Mouse (Mus musculus) neural tube, embryonic 11.5 days (tissue): Measurements from ENCODE around the gene Mrpl22. TPM values are rescaled to one million over a fixed set of nuclear protein-coding genes. Genes with fewer than 3 reads are reported as not detected.
A peak's percentile ranks its signal among the peaks of the same experiment; 100 is the strongest.

Experiments used
- ATAC-seq: fragments of 200-750 bp; cut with Nextera tagmentation; 2 replicates; pipeline ENCODE4 v1.8.0; 2017; ENCODE audit warnings: moderate number of reproducible peaks, mild to moderate bottlenecking, moderate TSS enrichment, moderate library complexity; ENCODE audit not compliant: insufficient read depth, low FRiP score, low TSS enrichment
- DNase-seq: peaks from one replicate; pipeline ENCODE4 v3.0.0-alpha.2; 2015; ENCODE audit warnings: low spot score
- H3K27ac ChIP-seq: fragments of 300-500 bp; sonication (generic); 2 replicates; pipeline ENCODE4 v1.5.1; 2014; ENCODE audit warnings: low read depth, mild to moderate bottlenecking, low read length
- H3K27me3 ChIP-seq: fragments of 300-500 bp; sonication (generic); 2 replicates; pipeline ENCODE4 v1.6.1; 2014; ENCODE audit warnings: mild to moderate bottlenecking, low read length, mixed read lengths; ENCODE audit not compliant: control insufficient read depth, insufficient read depth
- H3K36me3 ChIP-seq: fragments of 300-500 bp; sonication (generic); 2 replicates; pipeline ENCODE4 v1.6.1; 2014; ENCODE audit warnings: mild to moderate bottlenecking, low read length, moderate library complexity, mixed read lengths; ENCODE audit not compliant: control insufficient read depth, insufficient read depth
- H3K4me1 ChIP-seq: fragments of 300-500 bp; sonication (generic); 2 replicates; pipeline ENCODE4 v1.6.1; 2014; ENCODE audit warnings: low read length, mixed read lengths; ENCODE audit not compliant: control insufficient read depth, insufficient read depth
- H3K4me2 ChIP-seq: fragments of 300-500 bp; sonication (generic); 2 replicates; pipeline ENCODE4 v1.6.1; 2014; ENCODE audit warnings: low read depth, mild to moderate bottlenecking, moderate library complexity
- H3K4me3 ChIP-seq: fragments of 300-500 bp; sonication (generic); 2 replicates; pipeline ENCODE4 v1.5.1; 2014; ENCODE audit warnings: low read depth, low read length
- H3K9ac ChIP-seq: fragments of 300-500 bp; sonication (generic); 2 replicates; pipeline ENCODE4 v1.6.1; 2014; ENCODE audit warnings: mild to moderate bottlenecking, low read length
- H3K9me3 ChIP-seq: fragments of 300-500 bp; sonication (generic); 2 replicates; pipeline ENCODE4 v1.6.1; 2016; ENCODE audit warnings: low read length; ENCODE audit not compliant: control insufficient read depth
- WGBS: fragments of 180-500 bp; shearing (Covaris S2); extraction: QIAGEN DNeasy Blood & Tissue Kit; methylation state at CpG from one replicate; pipeline ENCODE4 v1.1.7; 2014; 5-methylcytosine and 5-hydroxymethylcytosine counted together
- polyA plus RNA-seq: library from polyadenylated mRNA; unstranded; fragments of >200 nt; fragmentation: Nextera tagmentation; extraction: Ambion mirVana; gene quantifications from 2 replicates; pipeline ENCODE4 v1.2.1, GENCODE M21; 2014

Mrpl22 gene
- 123 and 138 TPM in 2 replicates for polyA plus RNA-seq

- Histone ChIP-seq H3K4me3 (peak within 1 kb of the TSS; percentile 69), H3K9me3 (no peaks in the 10 kb centered on the region), H3K4me2 (peak within 1 kb of the TSS; percentile 63), H3K27me3 (no peaks in the 10 kb centered on the region), H3K36me3 (peaks cover 5% of the 10 kb centered on the region; the same call in 1 of the 2 replicates), H3K4me1 (no peaks in the 10 kb centered on the region; the same call in 1 of the 2 replicates), H3K27ac (no peak within 1 kb of the TSS; the same call in 1 of the 2 replicates), H3K9ac (peak within 1 kb of the TSS; percentile 71)
- WGBS = under 1% methylated on average over 34 of the region's 34 CpGs
- ATAC-seq (peak; percentile 73), DNase-seq (peak; percentile 97)
Observed at GRCm38 (mm10) chr11:58171459-58172091, at the start of gene Mrpl22. Mrpl22 (plus strand) TSS chr11:58171661.

DNA sequence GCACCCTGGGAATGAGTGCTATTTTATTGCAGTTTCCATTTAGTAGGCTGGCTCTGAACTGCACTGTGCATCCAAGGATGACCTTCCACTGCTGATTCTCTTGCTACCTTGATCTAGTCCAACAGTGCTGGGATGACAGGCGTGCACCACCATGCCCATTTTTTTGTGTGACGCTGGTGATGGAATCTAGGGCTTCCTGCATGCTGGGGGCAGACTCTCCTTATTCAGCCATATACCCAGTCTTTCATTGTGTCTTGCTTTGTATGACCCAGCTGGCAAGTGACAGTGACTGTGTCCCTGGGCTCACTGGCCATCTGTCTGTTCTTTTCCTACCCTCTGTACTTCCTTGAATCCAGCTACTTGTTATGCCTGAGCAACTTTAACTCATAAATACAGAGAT, 47.8 kb upstream of the Mrpl22 start:
- H3K4me1 ChIP-seq = no peaks in the 10 kb centered on the region
- H3K36me3 ChIP-seq = peaks cover 13% of the 10 kb centered on the region
- no peaks in the 10 kb centered on the region for H3K9me3 ChIP-seq
- no peaks in the 10 kb centered on the region for H3K27me3 ChIP-seq
- no peak overlapping the region for H3K4me3 ChIP-seq
- H3K4me2 ChIP-seq = no peak overlapping the region
- no peak overlapping the region for H3K9ac ChIP-seq
- 87% methylated on average over 2 of the region's 2 CpGs for WGBS
- ATAC-seq (no peak), DNase-seq (no peak)
- no peak overlapping the region for H3K27ac ChIP-seq

DNA sequence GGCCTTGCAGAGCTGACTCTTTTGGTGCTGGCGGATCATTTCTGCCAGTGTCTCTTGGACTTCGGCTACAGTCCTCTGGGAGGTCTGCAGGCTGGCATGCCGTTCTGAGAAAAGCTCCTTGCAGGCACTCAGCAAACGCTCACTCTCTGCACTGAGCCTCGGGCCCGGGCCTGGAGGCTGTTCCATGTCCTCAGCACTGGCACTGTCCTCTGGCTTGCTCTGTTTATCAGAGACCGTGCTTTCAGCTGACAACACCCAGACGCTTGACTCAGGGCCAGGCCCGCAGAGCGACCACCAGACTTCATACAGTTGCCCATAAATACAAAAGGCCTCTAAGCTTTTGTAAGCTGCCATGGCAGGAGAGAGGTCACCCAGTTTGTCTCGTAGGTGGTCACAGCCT, 46.4 kb upstream of the Mrpl22 start:
- 88% methylated on average over 11 of the region's 11 CpGs for WGBS
- peaks cover 14% of the 10 kb centered on the region for H3K36me3 ChIP-seq
- H3K27me3 ChIP-seq = no peaks in the 10 kb centered on the region

DNA sequence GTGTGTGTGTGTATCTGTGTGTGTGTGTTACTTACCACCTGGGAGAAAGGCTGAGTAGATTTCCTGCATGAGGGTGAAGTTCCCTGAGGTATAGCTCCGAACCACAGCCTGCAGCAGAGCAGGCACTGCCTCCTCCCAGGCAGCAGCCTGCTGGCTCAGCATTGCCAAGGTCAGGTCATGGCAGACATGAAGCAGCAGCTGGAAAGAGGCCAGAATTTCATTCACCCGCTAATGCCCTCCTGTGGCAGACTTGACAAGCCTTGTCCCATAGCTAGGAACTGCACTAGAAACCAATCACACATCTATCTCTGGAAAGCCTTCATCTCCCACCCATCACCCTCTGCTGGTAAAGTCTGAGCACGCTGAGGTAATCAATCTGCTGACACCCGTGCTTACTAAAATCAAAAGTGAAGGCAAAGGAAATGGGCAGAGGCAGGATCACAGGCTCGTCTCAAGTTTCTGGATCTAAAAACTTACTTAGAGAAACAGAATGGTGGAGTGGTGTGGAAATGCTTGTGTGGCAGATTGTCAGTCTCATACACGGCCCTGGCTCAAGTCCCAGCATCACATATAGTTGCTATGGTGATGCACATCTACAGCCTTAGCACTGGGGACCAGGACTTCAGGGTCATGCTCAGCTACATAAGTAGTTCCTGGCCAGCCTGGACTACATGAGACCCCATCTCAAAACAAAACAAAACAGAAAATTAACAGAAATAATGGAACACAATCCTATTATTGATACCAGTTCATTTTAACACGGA, 44.9 kb upstream of the Mrpl22 start:
- no peak for DNase-seq
- H3K27me3 ChIP-seq = no peaks in the 10 kb centered on the region
- H3K9me3 ChIP-seq = no peaks in the 10 kb centered on the region
- peaks cover 15% of the 10 kb centered on the region for H3K36me3 ChIP-seq
- H3K27ac ChIP-seq = no peak overlapping the region
- H3K4me1 ChIP-seq = no peaks in the 10 kb centered on the region
- ATAC-seq = no peak
- 87% methylated on average over 7 of the region's 7 CpGs for WGBS
- H3K9ac ChIP-seq = no peak overlapping the region
- no peak overlapping the region for H3K4me2 ChIP-seq
- H3K4me3 ChIP-seq = no peak overlapping the region

More for the DNA sequence above, 46.4 kb upstream of the Mrpl22 start:
- Histone ChIP-seq H3K27ac (no peak overlapping the region), H3K4me3 (no peak overlapping the region), H3K9ac (no peak overlapping the region), H3K4me1 (no peaks in the 10 kb centered on the region), H3K9me3 (no peaks in the 10 kb centered on the region), H3K4me2 (no peak overlapping the region)
- DNase-seq (no peak), ATAC-seq (no peak)

GRCm38 (mm10) chr11:58127544-58127943, 43.9 kb upstream of the Mrpl22 start:
- Histone ChIP-seq H3K27ac (no peak overlapping the region), H3K4me1 (no peaks in the 10 kb centered on the region), H3K9me3 (no peaks in the 10 kb centered on the region), H3K4me2 (no peak overlapping the region), H3K9ac (no peak overlapping the region), H3K27me3 (no peaks in the 10 kb centered on the region), H3K36me3 (peaks cover 17% of the 10 kb centered on the region), H3K4me3 (no peak overlapping the region)
- no peak for DNase-seq
- ATAC-seq = no peak
- 94% methylated on average over 2 of the region's 2 CpGs for WGBS

DNA sequence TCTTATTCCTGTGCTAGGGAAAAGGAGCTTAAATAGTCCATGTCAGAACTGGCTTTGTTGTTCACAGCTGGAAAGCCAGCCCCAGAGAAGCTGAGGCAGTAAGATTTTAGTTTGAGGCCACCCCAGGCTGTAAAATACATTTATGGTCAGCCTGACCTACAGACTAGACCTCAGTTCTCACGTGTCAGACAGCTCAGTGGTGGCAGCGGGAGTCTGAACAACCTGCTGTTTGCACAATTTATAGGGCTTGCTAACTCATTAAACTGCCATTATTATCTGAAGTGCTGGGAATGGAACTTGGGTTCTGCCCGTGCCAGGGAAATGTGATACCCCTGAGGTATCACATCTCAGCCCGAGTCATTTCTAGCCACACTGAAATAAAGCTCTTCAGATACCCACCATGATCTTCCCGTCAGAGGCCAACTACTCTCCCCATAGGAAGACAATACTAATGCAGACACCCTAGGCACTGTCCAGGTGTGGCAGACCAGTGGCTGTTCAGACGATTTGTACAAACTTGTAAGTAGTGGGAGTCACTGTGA, 42.1 kb upstream of the Mrpl22 start:
- DNase-seq (no peak), ATAC-seq (no peak)
- Histone ChIP-seq H3K4me1 (no peaks in the 10 kb centered on the region), H3K9me3 (no peaks in the 10 kb centered on the region), H3K27ac (no peak overlapping the region), H3K36me3 (peaks cover 12% of the 10 kb centered on the region), H3K27me3 (no peaks in the 10 kb centered on the region), H3K4me3 (no peak overlapping the region), H3K4me2 (no peak overlapping the region), H3K9ac (no peak overlapping the region)
- WGBS = 50% methylated on average over 6 of the region's 6 CpGs

DNA sequence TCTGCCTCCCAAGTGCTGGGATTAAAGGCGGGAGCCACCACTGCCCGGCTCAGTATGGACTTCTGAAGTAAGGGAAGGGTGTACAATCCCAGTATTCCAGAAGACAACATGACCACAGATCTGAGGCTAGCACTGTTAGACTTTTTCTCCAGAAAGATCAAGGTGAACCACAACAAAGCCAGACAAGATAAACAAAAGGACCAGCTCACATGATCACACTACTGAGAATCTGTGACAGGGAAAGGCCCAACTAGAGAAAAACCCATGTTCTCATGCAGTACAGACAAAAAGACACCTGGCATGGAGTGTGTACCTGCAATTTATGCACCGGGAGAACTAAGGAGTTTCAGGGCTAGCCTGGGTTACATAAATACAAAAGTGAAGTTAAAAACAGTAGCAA, 39.4 kb upstream of the Mrpl22 start:
- H3K4me3 ChIP-seq = no peak overlapping the region
- DNase-seq = no peak
- no peaks in the 10 kb centered on the region for H3K4me1 ChIP-seq
- H3K4me2 ChIP-seq = no peak overlapping the region
- H3K27me3 ChIP-seq = no peaks in the 10 kb centered on the region
- H3K9me3 ChIP-seq = no peaks in the 10 kb centered on the region
- no peak overlapping the region for H3K9ac ChIP-seq
- WGBS = 96% methylated on average over 3 of the region's 3 CpGs
- no peak for ATAC-seq
- peaks cover 12% of the 10 kb centered on the region for H3K36me3 ChIP-seq
- H3K27ac ChIP-seq = no peak overlapping the region

GRCm38 (mm10) chr11:58134869-58135268, 36.6 kb upstream of the Mrpl22 start:
- no peak overlapping the region for H3K9ac ChIP-seq
- H3K27me3 ChIP-seq = no peaks in the 10 kb centered on the region
- H3K9me3 ChIP-seq = no peaks in the 10 kb centered on the region
- ATAC-seq = no peak
- H3K27ac ChIP-seq = no peak overlapping the region
- H3K36me3 ChIP-seq = peaks cover 18% of the 10 kb centered on the region
- H3K4me1 ChIP-seq = no peaks in the 10 kb centered on the region
- H3K4me2 ChIP-seq = no peak overlapping the region
- DNase-seq = no peak
- no peak overlapping the region for H3K4me3 ChIP-seq

DNA sequence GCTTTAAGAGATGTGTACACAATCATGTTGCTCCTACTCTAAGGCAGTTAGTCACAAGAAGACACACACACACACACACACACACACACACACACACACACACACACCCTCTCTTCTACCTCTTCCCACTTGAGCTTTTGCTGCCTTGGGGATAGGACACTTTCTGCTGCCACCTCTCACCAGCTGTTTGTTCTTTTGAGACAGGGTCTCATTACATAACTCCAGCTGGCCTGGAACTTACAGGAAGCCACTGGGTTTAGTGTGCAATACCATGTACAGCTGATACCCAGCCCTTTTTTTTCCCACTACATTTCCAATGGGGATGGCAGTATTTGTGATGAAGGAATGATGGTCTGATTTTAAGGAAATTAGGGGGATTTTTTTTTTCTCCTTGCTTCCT, 36.2 kb upstream of the Mrpl22 start:
- Histone ChIP-seq H3K9ac (no peak overlapping the region), H3K4me3 (no peak overlapping the region), H3K36me3 (peaks cover 16% of the 10 kb centered on the region), H3K4me1 (no peaks in the 10 kb centered on the region), H3K9me3 (no peaks in the 10 kb centered on the region), H3K27ac (no peak overlapping the region), H3K27me3 (no peaks in the 10 kb centered on the region), H3K4me2 (no peak overlapping the region)
- ATAC-seq = no peak
- no peak for DNase-seq
